Mouse (Mus musculus): ENCODE measurements at regions not wholly inside any gene's neighbourhood (a gene's known extent, or its start where the extent isn't known, plus 50 kb on each side); places are given as distances from the start of the nearest gene placed in this dataset.

DNA sequence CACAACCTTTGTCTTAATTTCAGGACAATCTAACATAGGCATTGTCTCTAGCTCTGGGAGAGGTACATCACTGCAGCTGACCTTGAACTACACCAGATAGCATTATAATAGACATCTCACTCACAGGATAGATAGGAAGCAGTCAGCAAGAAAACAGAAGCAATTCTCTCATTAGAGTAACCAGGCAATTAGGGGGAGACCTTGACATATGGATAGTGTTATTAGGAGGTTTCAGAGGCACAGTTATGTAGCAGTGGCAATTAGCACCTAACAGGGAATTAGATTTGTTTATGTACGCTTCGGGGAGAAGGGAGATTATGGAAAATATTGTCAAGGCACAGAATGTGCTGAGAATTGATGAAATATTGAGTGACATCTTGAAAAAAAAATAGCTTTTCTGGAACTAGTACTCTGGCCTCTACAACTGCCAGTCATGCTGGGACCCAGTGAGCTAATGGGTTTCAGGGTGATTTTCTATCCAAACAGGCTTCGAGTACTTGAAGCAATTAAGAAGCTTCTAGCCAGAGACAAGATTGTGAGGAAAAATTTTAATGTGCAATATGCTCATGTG, 216.8 kb upstream of the Aco1 start:
- no peak for DNase-seq

DNA sequence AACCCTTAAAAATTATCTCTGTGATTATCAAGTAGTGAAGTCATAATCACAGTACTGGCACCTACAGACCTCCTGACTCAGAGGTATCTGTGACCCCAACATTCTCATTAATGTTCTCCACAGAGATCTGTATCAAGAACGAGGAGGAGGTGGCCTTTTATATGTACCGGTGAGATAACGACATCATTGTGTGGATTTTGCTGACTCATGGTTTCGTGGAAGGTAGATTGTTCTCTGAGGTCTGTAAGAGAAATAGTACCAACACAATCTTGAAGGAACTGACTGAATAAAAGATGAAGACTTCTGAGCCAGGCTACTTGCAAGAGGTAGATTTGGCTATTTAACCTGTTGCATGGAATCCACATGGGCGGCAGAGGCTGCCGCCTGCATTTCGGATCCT, 216.3 kb upstream of the Aco1 start:
- no peak for DNase-seq

DNA sequence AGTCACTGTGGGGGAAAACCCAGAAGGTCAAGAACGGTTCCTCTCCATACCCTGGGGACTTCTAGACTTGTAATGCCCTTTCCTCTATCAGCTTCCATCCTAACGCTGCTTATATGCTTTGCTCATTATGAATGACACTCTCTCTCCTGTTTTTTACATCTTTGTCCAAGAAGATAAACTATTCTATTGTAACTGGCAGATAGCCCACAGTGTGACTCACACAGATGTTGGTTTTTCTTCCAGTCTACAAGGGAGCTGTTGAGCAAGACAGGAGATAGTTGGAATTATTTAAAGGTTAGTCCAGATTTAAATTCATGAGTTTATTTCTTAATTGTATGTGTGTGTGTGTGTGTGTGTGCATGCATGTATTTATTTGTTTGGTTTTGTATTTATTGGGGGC, 214.4 kb upstream of the Aco1 start:
- no peak for DNase-seq

DNA sequence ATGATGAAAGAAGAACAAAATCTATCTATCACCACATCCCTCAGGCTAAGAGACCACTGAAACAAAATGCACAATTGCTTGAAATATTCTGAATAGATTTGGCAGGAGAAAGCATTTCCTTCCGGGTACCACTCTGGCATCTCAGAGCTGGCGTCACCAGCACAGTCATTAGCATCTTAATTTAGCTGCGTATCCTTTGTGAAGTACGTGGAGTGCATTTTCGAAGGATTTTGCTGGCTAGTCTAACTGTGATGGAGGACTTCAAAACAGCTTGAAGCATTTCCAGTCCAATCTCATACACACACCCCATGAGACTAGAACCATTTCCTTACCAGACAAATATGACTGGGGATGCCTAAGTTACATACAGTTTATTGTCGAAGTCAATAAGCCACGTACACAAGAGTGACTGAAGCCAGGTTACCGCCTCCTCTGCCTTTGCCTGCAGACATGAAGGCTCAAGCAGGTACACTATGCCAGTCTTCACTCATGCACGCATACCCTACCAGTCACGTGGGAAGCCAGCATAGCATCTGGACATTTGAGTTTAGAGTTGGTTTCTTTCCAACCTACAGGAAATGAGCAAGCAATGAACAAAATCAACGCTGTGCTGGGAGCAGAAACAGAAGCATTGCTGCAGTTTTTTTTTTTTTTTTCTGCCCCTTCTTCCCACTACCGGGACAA, 208.7 kb upstream of the Aco1 start:
- peak; percentile 78 for DNase-seq

DNA sequence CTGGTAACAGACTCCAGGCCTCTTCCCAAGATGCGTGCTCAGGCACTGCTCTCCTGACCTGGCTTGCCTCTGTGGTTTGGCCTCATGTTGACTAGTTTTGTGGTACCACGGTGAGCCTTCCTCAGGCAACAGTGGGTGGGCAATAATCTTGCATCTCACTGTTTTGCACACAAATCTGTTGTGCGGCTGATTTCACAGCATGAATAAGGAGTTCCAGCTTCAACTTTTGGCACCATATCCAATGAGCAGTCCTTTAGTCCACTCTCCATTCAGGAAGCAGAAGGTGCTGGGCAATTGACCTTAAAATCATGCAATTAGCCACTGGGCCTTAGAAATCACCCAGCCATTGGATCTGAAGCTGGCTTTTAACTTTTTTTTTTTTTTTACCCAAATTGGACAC, 184.2 kb upstream of the Aco1 start:
- no peak for DNase-seq

DNA sequence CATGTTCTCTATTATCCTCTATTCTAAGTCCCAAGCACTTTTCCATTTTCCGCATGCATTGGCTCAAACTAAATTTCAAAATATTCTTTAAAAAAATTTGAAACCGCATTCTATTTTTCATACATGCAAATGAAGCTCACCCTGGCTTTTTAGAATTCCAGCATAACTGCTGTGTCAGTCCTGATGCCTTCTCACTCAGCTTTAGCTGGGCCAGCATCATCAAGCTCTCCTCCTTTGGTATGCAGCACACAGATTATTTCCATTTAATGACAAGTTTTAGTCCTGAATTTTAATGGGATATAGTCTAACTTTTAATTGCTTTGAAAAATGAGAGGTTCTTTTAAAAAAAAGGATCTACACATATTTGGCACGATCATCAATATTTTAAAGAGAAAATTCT, 174.9 kb upstream of the Aco1 start:
- no peak for DNase-seq

DNA sequence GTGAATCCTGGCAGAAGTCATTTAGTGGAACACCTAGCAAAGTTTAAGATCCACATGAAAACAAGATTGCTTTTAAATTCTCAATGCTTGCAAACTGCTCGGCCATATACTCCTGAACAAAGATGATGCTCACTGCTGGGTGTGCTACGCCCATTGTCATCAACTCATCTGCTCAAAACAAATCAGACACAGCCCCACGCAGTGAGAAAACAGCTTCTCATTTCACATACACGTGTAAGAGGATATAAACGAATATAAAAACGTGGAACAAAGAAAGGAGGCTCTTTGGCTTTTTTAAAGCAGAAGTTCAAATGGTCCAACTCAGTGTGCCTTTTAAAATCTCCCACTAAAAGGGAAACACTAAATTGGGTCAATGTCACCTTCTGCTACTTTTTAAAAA, 151.5 kb upstream of the Aco1 start:
- DNase-seq, result no peak

DNA sequence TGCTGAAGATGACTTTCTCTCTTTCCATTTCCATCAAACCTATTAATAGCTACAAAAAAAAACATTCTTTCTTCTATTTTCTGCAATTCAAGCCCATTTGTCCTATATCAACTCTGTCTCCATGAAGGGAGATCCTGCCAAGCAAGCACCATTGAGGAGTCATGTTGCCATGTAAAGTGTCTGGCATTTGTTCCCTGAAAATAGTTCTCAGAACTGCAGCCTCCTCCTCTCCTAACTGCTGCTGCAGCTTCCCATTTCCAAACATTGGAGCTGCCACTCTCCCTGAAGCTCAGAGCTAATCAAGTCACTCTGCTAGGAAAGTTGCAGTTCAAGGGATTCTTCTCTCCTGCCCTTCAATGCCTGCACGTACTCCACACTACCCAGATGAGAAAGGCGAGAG, 151.0 kb upstream of the Aco1 start:
- no peak for DNase-seq

DNA sequence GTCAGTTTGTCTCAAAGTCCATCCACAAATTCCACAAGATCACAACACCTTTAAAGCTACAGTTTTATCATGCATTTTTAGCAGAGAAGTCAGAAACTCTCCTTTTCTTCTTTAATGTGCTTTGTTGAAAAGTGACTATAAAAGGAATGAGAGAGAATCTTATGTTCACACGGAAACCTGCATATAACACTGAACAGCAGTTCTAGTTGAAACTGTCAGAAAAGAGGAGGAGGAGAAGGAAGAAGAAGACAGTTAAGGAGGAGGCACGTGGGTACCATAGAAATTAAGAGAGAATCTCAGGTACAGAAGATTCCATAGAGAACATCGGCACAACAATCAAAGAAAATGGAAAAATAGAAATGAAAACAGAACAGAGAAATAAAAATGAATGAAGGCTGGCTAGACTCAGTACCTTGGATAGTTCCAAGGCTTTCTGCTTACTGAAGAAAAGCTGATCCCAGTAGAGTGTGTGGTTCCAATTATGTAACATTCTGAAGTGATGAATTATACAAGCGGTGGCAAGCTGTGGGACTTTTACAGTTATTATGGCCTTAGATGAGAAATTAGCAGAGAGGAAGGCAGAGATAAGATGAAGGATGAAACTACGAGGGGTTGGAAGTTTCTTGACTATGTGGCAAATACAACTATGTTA, 144.0 kb upstream of the Aco1 start:
- no peak for DNase-seq

DNA sequence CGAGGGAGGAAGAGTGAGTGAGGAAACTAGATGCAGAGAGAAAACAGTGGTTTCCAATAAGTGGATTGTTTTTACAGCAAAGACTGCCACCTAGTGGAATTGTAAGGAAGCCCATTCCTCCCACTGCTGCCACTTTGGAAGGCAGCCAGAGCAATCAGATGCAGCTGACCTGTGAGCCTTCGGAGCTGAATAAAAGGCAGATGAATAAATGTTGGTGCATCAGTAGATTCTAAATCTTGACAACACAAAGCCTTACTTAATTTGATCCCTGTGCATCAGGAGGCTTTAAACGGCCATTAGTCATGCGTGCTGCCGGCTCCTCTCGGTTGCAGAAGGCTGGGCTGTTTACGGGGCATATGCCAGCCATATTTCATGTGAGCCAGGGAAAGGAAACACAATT, 128.2 kb upstream of the Aco1 start:
- peak; percentile 61 for DNase-seq

DNA sequence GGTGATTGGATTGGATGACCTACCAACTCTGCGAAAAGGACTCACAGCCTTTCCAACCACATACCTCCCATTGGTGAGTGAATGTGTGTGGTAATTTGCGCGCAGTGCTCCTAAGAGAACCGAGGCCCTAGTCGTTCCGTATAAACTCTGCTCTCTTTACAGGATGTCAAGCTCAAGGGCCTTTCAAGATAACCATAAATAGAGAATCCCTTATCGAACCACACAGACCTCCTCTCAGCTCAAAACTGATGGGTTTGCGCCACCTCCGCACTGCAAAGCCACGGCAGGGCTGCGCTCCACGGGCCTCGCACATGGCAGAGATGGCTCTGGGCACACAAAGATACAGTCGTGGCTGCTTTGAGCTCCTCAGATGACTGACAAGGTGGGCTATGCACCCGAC, 126.0 kb upstream of the Aco1 start:
- DNase-seq, result peak; percentile 67

DNA sequence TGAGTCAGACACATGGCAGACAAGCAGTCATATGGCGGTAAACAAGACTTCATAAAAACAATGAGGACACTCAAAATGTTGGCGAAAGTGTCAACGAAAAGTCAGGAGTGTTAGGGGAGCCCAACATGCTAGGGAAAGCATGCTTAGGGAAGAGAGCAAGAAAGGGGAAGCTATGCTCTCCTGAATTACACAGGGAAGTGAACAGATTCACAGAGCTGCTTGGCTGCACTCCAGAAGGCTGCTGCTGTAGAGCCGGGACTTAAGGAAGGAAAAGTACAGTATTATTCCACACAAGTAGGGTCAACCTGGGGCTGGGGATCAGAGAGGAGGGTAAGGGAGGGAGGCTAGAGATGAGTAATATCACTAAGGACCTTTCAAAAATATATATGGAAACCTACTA, 124.7 kb upstream of the Aco1 start:
- DNase-seq, result peak; percentile 72

DNA sequence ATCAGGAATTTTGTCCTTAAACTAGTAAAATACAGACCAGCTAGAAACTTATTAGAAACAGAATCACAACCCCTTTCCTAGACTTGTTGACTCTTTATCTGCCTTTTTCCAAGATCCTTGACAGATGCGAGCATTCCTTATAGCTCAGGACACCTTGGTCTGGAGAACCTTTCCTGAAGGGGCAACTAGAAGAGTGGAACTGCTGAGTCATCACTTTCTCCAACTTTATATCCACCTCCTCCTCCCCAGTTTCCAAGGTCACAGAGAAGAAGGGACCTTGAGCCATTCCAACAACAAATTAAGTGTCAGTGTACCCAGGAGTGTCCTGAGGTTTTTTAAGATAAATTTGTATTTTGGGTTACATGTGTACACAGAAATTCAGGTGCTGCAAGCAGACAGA, 111.5 kb upstream of the Aco1 start:
- peak; percentile 35 for DNase-seq

DNA sequence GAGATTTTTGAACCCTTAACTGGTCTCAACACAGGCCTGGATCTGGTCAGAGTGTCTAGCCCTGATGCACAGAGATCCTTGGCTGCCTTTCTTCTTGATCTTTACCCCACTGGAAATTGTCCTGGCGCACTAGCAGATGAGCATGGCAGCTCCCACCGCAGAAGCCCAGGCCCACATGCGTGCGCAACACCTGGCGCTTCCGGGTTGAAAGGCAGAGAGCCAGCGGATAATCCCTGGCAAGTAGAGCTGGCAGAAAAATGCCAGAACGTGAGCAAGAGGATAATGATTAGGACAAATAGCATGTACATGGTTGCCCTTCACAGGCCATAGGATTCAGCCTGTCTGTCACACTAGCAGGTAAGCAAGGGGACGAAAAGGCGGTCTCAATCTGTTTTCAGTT, 95.0 kb upstream of the Aco1 start:
- DNase-seq, result peak; percentile 66

DNA sequence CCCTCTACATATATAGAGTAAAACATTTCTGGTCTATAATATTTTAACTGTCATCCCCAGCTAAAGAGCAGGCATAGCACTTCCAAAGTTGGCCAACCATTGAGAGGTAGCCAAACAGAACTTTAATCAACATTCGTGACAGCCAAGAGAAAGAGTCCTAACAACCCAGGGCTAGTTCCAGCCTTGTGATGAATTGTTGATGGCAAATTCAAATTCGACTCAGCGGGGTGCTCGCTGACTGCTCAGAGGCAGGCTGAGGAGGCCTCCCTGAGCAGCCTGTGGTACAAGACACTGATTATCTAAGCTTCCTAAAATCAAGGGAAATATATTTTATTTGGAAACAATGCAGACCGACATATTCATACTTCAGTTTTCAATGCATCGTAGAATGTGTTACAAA, 93.8 kb upstream of the Aco1 start:
- DNase-seq, result peak; percentile 68

DNA sequence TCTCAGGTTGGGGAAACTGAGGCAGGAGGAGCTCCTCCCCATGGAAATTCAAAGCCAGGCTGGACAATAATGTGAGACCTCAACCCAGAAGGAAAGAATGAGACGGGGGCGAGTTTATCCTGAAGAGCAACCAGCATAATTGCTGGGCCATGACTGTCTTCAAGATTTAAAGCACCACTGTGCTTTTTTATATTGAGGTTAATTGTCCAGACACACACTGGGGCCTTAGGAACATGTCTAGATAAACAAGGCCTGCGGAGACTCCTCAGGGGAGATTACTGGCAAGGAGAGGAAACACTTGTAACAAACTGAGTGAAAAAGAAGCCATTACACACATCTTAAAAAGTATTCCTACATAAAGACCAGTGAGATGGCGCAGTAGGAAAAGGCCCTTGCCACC, 91.0 kb upstream of the Aco1 start:
- peak; percentile 54 for DNase-seq

DNA sequence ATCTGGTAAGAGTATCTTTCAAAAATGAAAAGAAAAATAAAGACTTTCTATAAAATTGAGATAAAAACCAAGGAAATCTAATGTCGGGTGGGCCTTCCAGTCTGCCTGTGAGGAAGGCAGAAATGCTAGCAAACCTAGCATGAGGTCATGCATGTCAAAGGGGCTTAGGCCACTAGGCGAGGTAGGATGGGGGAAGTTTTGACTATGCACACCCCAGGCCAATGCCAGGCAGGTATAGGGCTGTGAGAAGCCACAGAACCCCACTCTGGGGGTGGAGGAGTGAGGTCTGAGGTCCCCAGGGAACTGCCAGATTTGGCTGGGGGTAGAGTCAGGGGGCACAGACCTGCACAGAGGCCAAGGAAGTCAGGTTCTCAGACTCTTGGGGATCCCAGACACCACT, 89.5 kb upstream of the Aco1 start:
- DNase-seq, result peak; percentile 58

DNA sequence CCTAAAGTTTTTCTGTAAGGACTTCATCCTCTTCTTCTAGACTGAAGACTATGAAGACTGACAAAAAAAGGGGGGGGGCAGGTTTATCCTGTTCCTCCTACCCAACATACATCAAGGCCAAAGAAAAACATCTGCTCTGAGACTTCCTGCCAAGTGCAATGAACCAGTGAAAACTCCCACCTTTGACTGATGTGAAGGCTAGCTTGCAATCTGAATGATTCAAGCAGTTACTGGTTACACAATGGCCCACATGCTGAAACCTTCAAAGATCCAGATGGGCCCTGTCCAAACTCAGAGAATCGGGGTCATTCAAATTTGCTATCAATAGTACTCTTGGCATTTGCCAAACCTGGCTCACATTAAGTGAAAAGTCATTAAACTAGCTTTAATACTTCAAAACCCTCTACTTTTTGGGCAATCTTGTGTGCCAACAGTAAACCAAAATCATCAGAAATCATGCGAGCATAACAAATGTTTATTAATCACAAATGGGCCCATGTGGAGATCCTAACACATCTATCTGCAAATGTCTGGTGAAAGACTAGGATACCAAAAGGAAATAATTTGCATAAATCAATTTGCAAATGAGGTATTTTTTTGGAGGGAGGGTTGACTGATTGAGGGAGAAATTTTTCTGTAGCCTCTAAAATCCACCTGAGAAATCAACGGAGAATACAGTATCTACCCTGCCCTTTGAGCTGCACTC, 79.0 kb upstream of the Aco1 start:
- peak; percentile 62 for DNase-seq

DNA sequence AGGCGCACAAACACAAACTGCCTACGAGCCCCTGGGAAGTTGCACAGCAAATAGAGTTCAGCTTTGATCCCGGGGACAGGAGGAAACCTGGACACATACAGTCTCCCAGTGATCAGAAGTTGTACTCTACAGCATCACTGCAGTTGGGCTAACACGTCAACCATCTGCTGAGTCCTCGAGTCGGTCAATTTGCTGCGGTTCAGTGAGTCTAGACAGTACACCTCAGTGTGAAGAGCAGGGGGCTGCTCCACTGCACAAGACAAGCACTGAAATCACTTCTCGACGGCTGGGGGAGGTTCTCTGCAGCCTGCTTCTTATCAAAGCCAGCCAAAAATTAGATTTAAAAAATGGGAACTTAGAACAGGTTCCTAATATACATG, 78.4 kb upstream of the Aco1 start:
- peak; percentile 72 for DNase-seq

DNA sequence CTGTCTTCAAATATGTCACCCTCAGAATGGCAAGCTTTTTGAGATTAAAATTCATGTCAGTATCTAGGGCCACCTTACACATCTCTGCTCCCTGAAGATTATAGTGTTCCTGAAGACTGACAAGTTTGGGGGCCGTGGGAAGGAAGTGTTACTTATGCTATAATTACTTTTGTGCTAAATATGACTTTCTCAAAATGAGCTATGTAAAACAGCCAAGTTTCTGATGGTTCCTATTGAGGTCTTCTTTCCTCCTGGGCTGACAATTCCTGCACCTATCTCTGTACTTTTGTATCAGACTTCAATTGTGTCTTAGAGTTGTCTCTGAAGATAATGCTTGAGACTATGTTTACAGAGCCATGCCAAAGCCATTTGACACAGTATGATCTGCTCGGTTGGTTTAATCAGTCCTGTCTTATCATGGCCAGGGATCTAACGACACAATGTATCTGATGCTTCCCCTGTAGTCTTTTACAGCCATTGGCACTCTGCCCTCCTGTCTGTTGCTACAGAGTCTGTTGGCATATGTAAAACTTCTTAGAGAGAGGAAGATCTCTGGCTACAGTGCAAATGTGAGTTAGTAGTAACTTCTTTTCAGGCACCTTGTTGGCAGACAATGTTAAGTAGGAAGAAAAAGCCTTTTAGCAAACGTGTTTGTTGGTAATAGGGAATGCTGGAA, 71.8 kb upstream of the Aco1 start:
- peak; percentile 57 for DNase-seq

DNA sequence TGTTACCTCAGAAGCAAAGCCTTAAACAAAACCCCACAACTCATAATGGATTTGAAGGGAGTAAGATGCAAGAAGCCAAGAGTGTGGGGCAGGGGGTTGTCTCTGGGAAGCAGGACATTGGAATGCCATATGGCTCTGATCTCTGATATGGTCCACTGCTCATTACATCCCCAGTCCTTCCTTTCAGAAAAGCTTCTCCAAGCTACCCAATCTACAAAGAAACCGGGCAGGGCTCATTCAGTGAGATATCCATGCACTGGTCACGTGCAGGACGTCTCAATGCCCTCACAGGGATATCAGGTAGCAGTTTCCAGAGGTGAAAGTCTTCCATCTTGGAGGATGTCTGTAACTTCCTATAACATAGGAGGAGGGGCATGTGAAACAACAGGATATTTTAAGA, 61.8 kb upstream of the Aco1 start:
- peak; percentile 45 for DNase-seq

DNA sequence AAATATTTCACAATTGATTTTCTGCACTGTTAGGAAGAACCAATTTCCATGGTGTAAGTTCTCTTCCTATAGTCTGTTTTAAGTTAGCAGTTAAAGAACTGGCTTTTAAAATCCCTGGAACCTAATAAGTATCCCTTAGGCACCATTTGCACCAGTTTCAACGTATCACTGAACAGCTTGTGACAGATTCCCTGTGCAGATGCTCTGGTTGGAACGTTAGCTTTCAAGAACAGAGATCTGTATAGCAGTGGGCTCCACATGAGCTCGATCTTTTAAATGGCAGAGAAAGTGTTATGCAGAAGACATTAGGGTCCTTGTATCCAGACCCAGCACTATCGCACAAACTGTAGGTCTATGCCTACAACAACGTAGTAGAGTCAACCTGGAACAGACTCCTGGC, 52.6 kb upstream of the Aco1 start:
- DNase-seq, result no peak
